Mouse (Mus musculus) small intestine, adult 2 months (tissue): Measurements from ENCODE around the gene Mast4.

Experiments used
- CTCF ChIP-seq: fragments of 200-500 bp; IDR thresholded peaks from 2 replicates; pipeline ENCODE4 v1.5.1; 2012; ENCODE audit warnings: low read depth, mild to moderate bottlenecking, control low read depth, inconsistent platforms, low read length, moderate library complexity, mixed read lengths; ENCODE audit not compliant: insufficient replicate concordance, insufficient read length; ENCODE audit errors: extremely low read depth
- POLR2A ChIP-seq: fragments of 200-500 bp; IDR thresholded peaks from 2 replicates; pipeline ENCODE4 v1.6.1; 2012; ENCODE audit warnings: low read depth, mild to moderate bottlenecking, control low read depth, inconsistent platforms, low read length, moderate library complexity

DNA sequence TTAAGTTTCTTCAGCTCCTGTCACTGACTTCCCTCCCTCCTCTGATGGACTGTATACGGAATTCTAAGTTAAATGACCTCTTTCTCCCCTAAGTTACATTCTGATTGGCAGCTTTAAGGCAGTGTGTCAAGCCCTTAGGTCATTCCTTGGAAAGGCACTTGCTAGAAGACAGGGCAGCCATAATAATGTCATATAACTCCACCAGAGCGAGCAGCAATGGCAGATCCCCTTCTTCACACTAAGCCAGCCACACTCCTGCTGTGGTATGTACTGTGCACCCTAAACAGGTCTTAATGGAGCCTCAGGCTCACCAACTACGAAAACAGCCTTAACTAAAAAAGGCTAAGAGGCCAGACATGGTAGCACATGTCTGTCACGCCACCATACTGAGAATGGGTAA lies 123.6 kb downstream of the Mast4 start:
- TF ChIP-seq POLR2A, result no peak
- no peak for TF ChIP-seq CTCF
